Mouse (Mus musculus) regulatory T cell (primary cell): ENCODE measurements at regions not wholly inside any gene's neighbourhood (a gene's known extent, or its start where the extent isn't known, plus 50 kb on each side); places are given as distances from the start of the nearest gene placed in this dataset.
"Not testable (repeated sequence)": the region's sequence is repeated elsewhere in the genome, so short reads cannot be mapped to it uniquely, and the experiment has no call there.

Experiments
- in situ Hi-C: fragments of 300-600 bp; cut with MboI, MseI; formaldehyde crosslinking; loops from one replicate; pipeline ENCODE4 v1.15.1; 2025; ENCODE audit warnings: high pct_unique_total_duplicates

GRCm38 (mm10) chr8:118209301-118209700 is 74.2 kb upstream of the Cdh13 start:
- in situ Hi-C loops, result not testable (repeated sequence)

- in situ Hi-C loops, result no loop called here
These were observed 92.7 kb upstream of the Cdh13 start for GRCm38 (mm10) chr8:118190866-118191265.

- in situ Hi-C loops, result no loop called here
These were observed 94.3 kb upstream of the Cdh13 start for GRCm38 (mm10) chr8:118189226-118189625.

GRCm38 (mm10) chr8:118169001-118169413 is 114.5 kb upstream of the Cdh13 start:
- in situ Hi-C loops, result no loop called here

GRCm38 (mm10) chr8:118162171-118162570 is 121.4 kb upstream of the Cdh13 start:
- in situ Hi-C loops, result no loop called here

- in situ Hi-C loops, result no loop called here
These were observed 136.0 kb upstream of the Cdh13 start for GRCm38 (mm10) chr8:118147359-118148205.

GRCm38 (mm10) chr8:118144546-118144945 is 139.0 kb upstream of the Cdh13 start:
- in situ Hi-C loops, result no loop called here

- in situ Hi-C loops, result no loop called here
These were observed 141.2 kb upstream of the Cdh13 start for GRCm38 (mm10) chr8:118142311-118142710.

- in situ Hi-C loops, result no loop called here
These were observed 143.6 kb upstream of the Cdh13 start for GRCm38 (mm10) chr8:118139928-118140327.

GRCm38 (mm10) chr8:118137846-118138245 is 145.7 kb upstream of the Cdh13 start:
- in situ Hi-C loops, result no loop called here

- in situ Hi-C loops, result no loop called here
These were observed 158.5 kb upstream of the Cdh13 start for GRCm38 (mm10) chr8:118124993-118125392.

GRCm38 (mm10) chr8:118114253-118114652 is 169.3 kb upstream of the Cdh13 start:
- in situ Hi-C loops, result no loop called here

- in situ Hi-C loops, result no loop called here
These were observed 179.0 kb upstream of the Cdh13 start for GRCm38 (mm10) chr8:118104464-118105050.

GRCm38 (mm10) chr8:118101346-118101745 is 182.2 kb upstream of the Cdh13 start:
- in situ Hi-C loops, result no loop called here

GRCm38 (mm10) chr8:118062736-118063135 is 220.8 kb upstream of the Cdh13 start:
- in situ Hi-C loops, result no loop called here

- in situ Hi-C loops, result no loop called here
These were observed 226.8 kb upstream of the Cdh13 start for GRCm38 (mm10) chr8:118056781-118057180.

GRCm38 (mm10) chr8:118055536-118055935 is 228.0 kb upstream of the Cdh13 start:
- in situ Hi-C loops, result no loop called here

GRCm38 (mm10) chr8:118050386-118050785 is 233.1 kb upstream of the Cdh13 start:
- in situ Hi-C loops, result no loop called here

- in situ Hi-C loops, result no loop called here
These were observed 240.6 kb upstream of the Mphosph6 start for GRCm38 (mm10) chr8:118042253-118042860.

GRCm38 (mm10) chr8:118041253-118041652 is 239.5 kb upstream of the Mphosph6 start:
- in situ Hi-C loops, result no loop called here

- in situ Hi-C loops, result no loop called here
These were observed 236.1 kb upstream of the Mphosph6 start for GRCm38 (mm10) chr8:118037801-118038200.

- in situ Hi-C loops, result no loop called here
These were observed 232.3 kb upstream of the Mphosph6 start for GRCm38 (mm10) chr8:118034051-118034450.

GRCm38 (mm10) chr8:118031406-118031805 is 229.7 kb upstream of the Mphosph6 start:
- in situ Hi-C loops, result no loop called here
